Mouse (Mus musculus) cerebellum, postnatal 25 days (tissue): Measurements from ENCODE around the gene Ift27.
A peak's percentile ranks its signal among the peaks of the same experiment; 100 is the strongest.

ENCODE experiments used
- DNase-seq, 2 experiments: peaks; one replicate each; pipeline ENCODE4 v3.0.0; 2021; ENCODE audit warnings: mixed read lengths in 2 of 2

Ift27 gene

GRCm38 (mm10) chr15:78171651-78172050, 2.3 kb downstream of the Ift27 start:
- DNase-seq = no peak

GRCm38 (mm10) chr15:78170708-78171107, 3.2 kb downstream of the Ift27 start:
- DNase-seq = no peak

DNA sequence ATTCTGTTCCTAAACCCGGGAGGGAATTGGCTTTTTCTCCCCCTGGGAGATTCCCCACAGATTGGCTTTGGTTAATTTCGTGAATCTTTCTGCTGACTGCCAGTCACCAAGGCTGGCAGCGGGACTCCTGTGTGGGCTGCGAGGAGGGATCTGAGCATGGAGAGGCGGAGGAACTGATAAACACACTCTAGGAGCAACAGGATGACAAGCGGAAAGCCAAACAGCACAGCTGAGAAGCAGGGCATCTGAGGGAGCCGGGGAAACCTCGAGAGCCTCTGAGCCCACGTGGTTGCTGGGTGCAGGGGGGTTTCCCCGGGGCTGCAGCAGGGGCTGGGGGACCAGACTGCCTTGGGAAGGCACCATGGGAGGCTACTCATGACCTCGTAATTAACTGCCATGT, 4.3 kb downstream of the Ift27 start:
- no peak for DNase-seq

DNA sequence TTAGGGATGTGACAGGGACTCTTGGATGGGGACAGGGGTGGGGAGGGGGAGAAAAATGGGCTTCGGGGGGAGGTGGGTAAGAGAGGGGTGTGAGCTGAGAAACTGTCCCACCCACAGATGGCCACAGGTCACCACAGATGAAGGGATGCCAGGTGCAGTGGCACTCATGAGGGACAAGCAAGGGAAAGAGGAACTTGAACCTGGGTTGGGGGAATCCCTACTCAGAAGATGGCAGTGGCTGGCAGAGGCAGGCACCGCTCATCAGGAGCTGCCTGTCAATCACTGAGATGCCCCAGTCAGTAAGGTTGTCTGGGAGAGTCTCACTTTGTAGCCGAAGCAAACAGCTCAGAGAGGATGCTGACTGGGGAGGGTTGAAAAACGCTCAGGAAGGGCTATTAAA, 8.6 kb downstream of the Ift27 start:
- DNase-seq = no peak

GRCm38 (mm10) chr15:78164466-78164865, 9.4 kb downstream of the Ift27 start:
- no peak for DNase-seq

- DNase-seq = no peak
These were observed 12.0 kb downstream of the Ift27 start for GRCm38 (mm10) chr15:78161946-78162345.

- DNase-seq = no peak
These were observed 15.6 kb downstream of the Ift27 start for GRCm38 (mm10) chr15:78158335-78158734.

- DNase-seq = peak in 1 of 2 experiments; percentile 50
These were observed 16.1 kb downstream of the Ift27 start for GRCm38 (mm10) chr15:78157824-78158223.

- no peak for DNase-seq
These were observed 16.6 kb downstream of the Ift27 start for GRCm38 (mm10) chr15:78157330-78157729.

GRCm38 (mm10) chr15:78155421-78155820, 18.5 kb downstream of the Ift27 start:
- no peak for DNase-seq

GRCm38 (mm10) chr15:78153045-78153775, 20.7 kb downstream of the Ift27 start:
- no peak for DNase-seq

- DNase-seq = no peak
These were observed 25.3 kb downstream of the Ift27 start for GRCm38 (mm10) chr15:78148565-78148964.

DNA sequence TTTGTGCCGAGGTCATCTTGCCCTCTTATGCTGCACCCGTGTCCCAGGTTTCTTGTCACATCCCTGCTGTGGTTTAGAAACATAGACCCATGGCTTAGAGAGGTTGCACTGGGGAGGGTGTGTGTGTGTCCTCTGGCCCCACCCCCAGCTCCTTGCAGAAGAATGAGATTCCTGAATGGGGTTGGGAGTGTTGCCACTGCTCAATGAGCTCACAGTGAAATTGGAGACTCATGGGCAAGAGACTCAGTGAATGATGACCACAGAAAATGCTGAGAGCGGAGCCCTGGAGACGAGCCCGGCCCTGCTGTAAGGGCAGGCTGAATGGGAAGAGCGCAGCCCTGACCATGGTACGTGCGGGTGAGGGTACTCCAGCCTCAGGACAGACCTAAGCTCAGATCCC, 33.7 kb downstream of the Ift27 start:
- no peak for DNase-seq

- DNase-seq = no peak
These were observed 39.3 kb downstream of the Ift27 start for GRCm38 (mm10) chr15:78134606-78135005.

DNA sequence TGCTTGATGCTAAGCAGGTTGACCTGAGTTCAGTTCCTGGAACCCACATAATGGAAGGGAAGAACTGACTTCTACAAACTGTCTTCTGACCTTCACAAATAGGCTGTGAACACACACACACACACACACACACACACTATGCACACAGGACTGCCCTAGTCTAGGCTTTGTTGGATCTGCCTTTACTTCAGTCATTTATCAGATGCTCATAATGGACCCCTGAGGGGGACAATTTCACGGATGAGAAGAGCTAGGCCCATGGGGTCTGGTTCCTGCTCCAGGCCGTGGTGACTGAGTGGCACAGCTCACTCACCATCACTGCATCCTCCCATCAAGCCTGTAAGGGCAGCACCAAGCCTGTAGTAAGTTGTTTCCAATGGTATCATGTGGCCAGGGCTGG, 40.5 kb downstream of the Ift27 start:
- DNase-seq = no peak

GRCm38 (mm10) chr15:78119704-78120103, 54.2 kb downstream of the Ift27 start, which contains the start of gene Cacng2:
Gene Cacng2, minus strand, starts transcription at chr15:78120028.
- peak; percentile 88 to 89 for DNase-seq

GRCm38 (mm10) chr15:78119248-78119647, 54.7 kb downstream of the Ift27 start:
- no peak for DNase-seq

- peak; percentile 65 for DNase-seq
These were observed 55.5 kb downstream of the Ift27 start for GRCm38 (mm10) chr15:78118275-78118995.

DNA sequence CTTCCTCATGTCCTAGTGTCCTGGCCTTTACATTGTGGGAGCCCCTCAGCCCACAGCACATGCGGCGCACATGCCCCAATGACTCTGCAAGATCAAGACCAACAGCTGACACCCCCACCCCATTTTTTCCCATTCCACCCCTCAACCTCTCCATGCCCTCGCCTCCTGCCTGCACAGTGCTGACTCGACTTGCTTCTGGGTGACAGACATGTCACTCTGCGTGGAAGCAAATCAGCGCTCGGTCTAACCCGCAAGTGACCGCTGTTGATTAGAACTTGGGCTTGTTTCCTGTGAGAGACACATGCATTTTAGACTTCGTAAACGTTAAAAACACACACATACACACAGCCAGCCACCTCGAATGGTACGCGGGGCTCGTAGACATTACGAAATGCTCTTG, 56.2 kb downstream of the Ift27 start:
- peak; percentile 53 to 57 for DNase-seq

DNA sequence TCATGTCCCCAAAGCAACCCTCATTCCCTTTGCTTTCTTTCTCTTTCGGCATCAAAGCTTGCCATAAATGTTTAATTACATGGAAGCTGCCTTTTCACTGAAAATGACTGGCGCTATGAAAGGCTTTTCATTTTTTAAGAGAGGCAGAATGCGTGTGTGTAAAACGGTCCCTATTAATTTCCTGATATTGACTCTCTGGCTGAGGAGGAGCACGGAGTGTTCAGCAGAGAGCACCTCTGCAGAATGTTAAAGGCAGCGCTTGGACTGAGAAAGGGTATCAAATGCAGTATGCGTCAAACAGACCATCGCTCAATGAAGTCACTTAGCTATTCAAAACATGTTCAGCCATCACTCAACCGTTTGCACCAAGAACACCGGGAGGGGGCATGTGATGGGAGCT, 57.0 kb downstream of the Ift27 start:
- DNase-seq = peak in 1 of 2 experiments; percentile 42

GRCm38 (mm10) chr15:78116244-78116643, 57.7 kb downstream of the Ift27 start:
- DNase-seq = peak; percentile 48 to 67
